ENCODE assay signal across 20 mouse cellular contexts in the genomic region with DNA sequence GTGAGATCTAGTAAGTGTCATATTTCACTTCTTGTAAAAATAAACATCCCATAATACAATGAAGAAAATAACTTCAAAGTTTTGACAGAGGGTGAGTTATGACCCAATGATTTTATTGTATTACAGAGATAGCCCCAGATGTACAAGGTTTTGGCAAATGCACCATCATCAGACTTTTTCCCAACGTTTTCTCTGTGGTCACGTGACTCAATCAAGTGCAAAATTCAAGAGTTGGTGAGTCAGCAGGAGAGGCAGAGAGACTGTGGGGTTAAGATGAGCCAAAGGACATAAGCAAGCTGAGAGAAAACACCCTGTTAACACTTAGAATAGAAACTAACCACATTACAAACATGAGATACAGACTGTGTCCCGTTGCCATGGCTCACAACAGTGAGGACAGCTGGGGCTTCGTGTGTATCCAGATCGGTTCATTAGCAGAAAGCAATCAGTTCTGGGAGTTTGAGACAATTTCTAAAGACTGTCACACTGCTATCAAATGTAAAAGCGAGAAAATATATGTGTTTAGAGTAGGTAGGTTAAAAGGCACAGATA.
DNase-seq lines count a peak whose midpoint lies in the region; TF ChIP-seq lines count a peak whose summit lies in the region.
"Had no signal": no experiment of that assay in that cellular context is flagged by ENCODE, and none has a peak within 500 bp of the region (broad histone marks: within the 10 kb centered on the region; RNA-seq: fewer than 3 reads in every experiment).

No protein-coding gene starts in this region.

- no peaks in the 10 kb centered on the region for H3K79me3 ChIP-seq in C2C12 (ENCODE audit: low read depth)

- H3K4me3 ChIP-seq in heart, adult 2 months: no peak overlapping the region
- H3K4me3 ChIP-seq in C2C12 (ENCODE audit: insufficient read depth, poor library complexity, severe bottlenecking): no peak overlapping the region
- H3K4me3 ChIP-seq: heart, embryonic 10.5 days; intestine, embryonic 15.5 days; limb, embryonic 12.5 days; liver, embryonic 13.5 days; megakaryocyte, embryonic 14.5 days had no signal

- no peaks in the 10 kb centered on the region for H3K27me3 ChIP-seq in heart, adult 2 months (ENCODE audit: control insufficient read depth, insufficient read depth, low read length)
- no peaks in the 10 kb centered on the region for H3K27me3 ChIP-seq in C2C12 (ENCODE audit: control insufficient read depth, insufficient read depth, insufficient read length)
- H3K27me3 ChIP-seq: intestine, embryonic 15.5 days; limb, embryonic 12.5 days; liver, embryonic 13.5 days; megakaryocyte, embryonic 14.5 days; Patski had no signal

- no peak overlapping the region for H3K9ac ChIP-seq in heart, adult 2 months (ENCODE audit: low read depth, low read length)
- H3K9ac ChIP-seq: hindbrain, embryonic 14.5 days; intestine, embryonic 15.5 days; limb, embryonic 12.5 days; liver, embryonic 13.5 days had no signal

- H3K36me3 ChIP-seq in heart, adult 2 months (ENCODE audit: control insufficient read depth, insufficient read depth, low read length): no peaks in the 10 kb centered on the region
- no peaks in the 10 kb centered on the region for H3K36me3 ChIP-seq in C2C12 (ENCODE audit: control insufficient read depth, insufficient read depth)
- H3K36me3 ChIP-seq: heart, embryonic 10.5 days; intestine, embryonic 15.5 days; limb, embryonic 12.5 days; liver, embryonic 13.5 days had no signal

- H3K79me2 ChIP-seq in heart, adult 2 months (replicated peaks; ENCODE audit: control insufficient read depth, insufficient read depth, low read length): no peaks in the 10 kb centered on the region
- H3K79me2 ChIP-seq in C2C12 (ENCODE audit: control insufficient read depth, insufficient read depth): no peaks in the 10 kb centered on the region

- intact Hi-C loops in heart, adult 2 months (cut with DNase I): no loop called here

- H3ac ChIP-seq in C2C12 (ENCODE audit: control insufficient read depth, insufficient read length, low read depth): no peak overlapping the region

- TF ChIP-seq EP300 in heart, adult 2 months (IDR thresholded peaks at IDR 0.05; ENCODE audit: insufficient read depth, low read depth, low read length): no peak

- DNase-seq in heart, adult 11 months: peak; percentile 85
- no peak for DNase-seq in heart, adult 2 months
- peak; percentile 29 for DNase-seq in brain, adult 2 months (ENCODE audit: low read depth, low spot score)
- peak; percentile 35 to 44 for DNase-seq in layer of hippocampus, postnatal 36 days
- no peak for DNase-seq in adrenal gland, postnatal 4 days (ENCODE audit: low spot score in 2 of 2)
- no peak for DNase-seq in cerebellum, adult 9-10 months
- DNase-seq: adrenal gland, postnatal 36 days; cerebellum, postnatal 14 days; gastrocnemius, postnatal 10 days; heart, postnatal 14 days; kidney, postnatal 14 days; liver, embryonic 13.5 days; right cerebral cortex, adult 18-20 months had no signal

- no peak overlapping the region for H3K27ac ChIP-seq in heart, adult 2 months
- H3K27ac ChIP-seq: heart, embryonic 10.5 days; hindbrain, embryonic 14.5 days; intestine, embryonic 15.5 days; limb, embryonic 12.5 days; liver, embryonic 13.5 days had no signal

- no peak for TF ChIP-seq POLR2A in heart, adult 2 months (IDR thresholded peaks at IDR 0.05; ENCODE audit: insufficient read depth, low read depth, low read length)

- no peak for TF ChIP-seq CTCF in heart, adult 2 months (IDR thresholded peaks at IDR 0.05)
- no peak for TF ChIP-seq CTCF in C2C12 (IDR thresholded peaks at IDR 0.05; ENCODE audit: control insufficient read depth, insufficient read depth, insufficient read length)

- no peaks in the 10 kb centered on the region for H3K4me1 ChIP-seq in heart, adult 2 months (ENCODE audit: control insufficient read depth, insufficient read depth, low read length)
- H3K4me1 ChIP-seq: heart, embryonic 10.5 days; intestine, embryonic 15.5 days; limb, embryonic 12.5 days; liver, embryonic 13.5 days; megakaryocyte, embryonic 14.5 days had no signal

- 63% methylated on average over 6 of the region's 6 CpGs for WGBS in heart, adult 2 months

TF ChIP-seq in C2C12, 6 proteins besides CTCF, POLR2A, EP300 and RAD21:
- TF ChIP-seq USF1 (IDR thresholded peaks at IDR 0.05; ENCODE audit: low read depth): peak; percentile 81
- TF ChIP-seq MYOD1 (IDR thresholded peaks at IDR 0.05; ENCODE audit: control insufficient read depth, insufficient read length, low read depth): no peak
TF ChIP-seq in C2C12: peak in this region for 1.

Comparison
In these comparisons a context has a peak if more than half of its experiments do, and no peak if none do; other contexts are left out.
1. DNase-seq: peak in heart, adult 11 months (single experiment), brain, adult 2 months (single experiment) and layer of hippocampus, postnatal 36 days (2 of 2); none in heart, adult 2 months (0 of 2), adrenal gland, postnatal 4 days (0 of 2) and cerebellum, adult 9-10 months (single experiment).